Mouse (Mus musculus): ENCODE results near the gene Btbd16.

- TF ChIP-seq POLR2A (IDR thresholded peaks at IDR 0.05; ENCODE audit: low read depth, low read length) (no peak), CTCF (conservative IDR thresholded peaks at IDR 0.05; ENCODE audit: insufficient read depth, insufficient read length, low read depth, low read length) (no peak)
These were observed 86.9 kb downstream of the Btbd16 start for GRCm38 (mm10) chr7:130860721-130861142.

Measured in kidney, adult 2 months (tissue).